In the genomic region with DNA sequence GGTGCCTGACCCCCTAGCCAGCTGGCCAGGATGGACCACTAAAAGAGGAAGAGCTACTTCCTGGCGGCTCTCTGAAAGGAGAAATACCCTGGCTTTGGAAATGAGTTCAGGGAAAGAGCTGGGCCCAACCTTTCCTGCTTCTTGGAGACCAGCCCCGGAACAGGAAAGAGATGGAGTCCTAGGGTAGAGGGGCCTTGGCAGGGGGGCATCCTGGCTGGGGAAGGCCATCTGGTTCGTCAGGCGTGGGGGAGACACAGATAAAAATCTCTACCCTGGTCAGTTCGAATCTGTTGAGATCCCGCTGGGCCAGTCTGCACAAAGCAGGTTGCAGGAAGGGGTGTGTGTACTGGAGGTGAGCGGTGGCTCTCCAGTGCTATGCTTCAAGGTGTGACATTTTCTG, we compare ENCODE assay signal across 11 mouse cellular contexts. TPM values are rescaled to one million over a fixed set of nuclear protein-coding genes. Genes with fewer than 3 reads are reported as not detected.
A peak's percentile ranks its signal among the peaks of the same experiment; 100 is the strongest.
DNase-seq lines count a peak whose midpoint lies in the region; ATAC-seq and TF ChIP-seq lines count a peak whose summit lies in the region.
"Had no signal": no experiment of that assay in that cellular context is flagged by ENCODE, and none has a peak within 500 bp of the region (broad histone marks: within the 10 kb centered on the region; RNA-seq: fewer than 3 reads in every experiment).

No protein-coding gene starts in this region.

- H3K36me3 ChIP-seq in E14TG2a.4 (ENCODE audit: insufficient read depth, low read length), result peaks cover 99% of the 10 kb centered on the region
- H3K36me3 ChIP-seq in kidney, embryonic 16.5 days (ENCODE audit: insufficient read depth, low read length), result peaks cover 31% of the 10 kb centered on the region
- no peaks in the 10 kb centered on the region for H3K36me3 ChIP-seq in forebrain, embryonic 14.5 days (ENCODE audit: control insufficient read depth, insufficient read depth, low read length)

- H3K27me3 ChIP-seq in E14TG2a.4 (ENCODE audit: insufficient read depth, low read length), result no peaks in the 10 kb centered on the region
- H3K27me3 ChIP-seq in kidney, embryonic 16.5 days (ENCODE audit: insufficient read depth, low read length), result no peaks in the 10 kb centered on the region
- H3K27me3 ChIP-seq in forebrain, embryonic 14.5 days (replicated peaks; ENCODE audit: control insufficient read depth, insufficient read depth, low read length), result no peaks in the 10 kb centered on the region

- intact Hi-C loops in heart, postnatal 25 days (cut with DNase I), result no loop called here

- H3K9ac ChIP-seq in kidney, embryonic 16.5 days (replicated peaks; ENCODE audit: low read length), result 0 out of 2 replicates have a peak overlapping the region, but pooled peaks have one; percentile 11
- H3K9ac ChIP-seq in forebrain, embryonic 14.5 days (ENCODE audit: low read length), result no peak overlapping the region

- 0 out of 2 replicates have a peak overlapping the region, but pooled peaks have one; percentile 7 for H3K4me2 ChIP-seq in kidney, embryonic 16.5 days (replicated peaks; ENCODE audit: low read depth, low read length)
- no peak overlapping the region for H3K4me2 ChIP-seq in forebrain, embryonic 14.5 days (ENCODE audit: low read length)

- H3K4me1 ChIP-seq in E14TG2a.4 (replicated peaks; ENCODE audit: low read depth, low read length), result peaks cover 93% of the 10 kb centered on the region
- H3K4me1 ChIP-seq in kidney, embryonic 16.5 days (ENCODE audit: insufficient read depth, low read length), result peaks cover 42% of the 10 kb centered on the region
- no peaks in the 10 kb centered on the region for H3K4me1 ChIP-seq in forebrain, embryonic 14.5 days (ENCODE audit: control insufficient read depth, insufficient read depth, low read length)

- no peaks in the 10 kb centered on the region for H3K9me3 ChIP-seq in E14TG2a.4 (ENCODE audit: low read length)
- no peaks in the 10 kb centered on the region for H3K9me3 ChIP-seq in kidney, embryonic 16.5 days (ENCODE audit: low read length)
- no peaks in the 10 kb centered on the region for H3K9me3 ChIP-seq in forebrain, embryonic 14.5 days (replicated peaks; ENCODE audit: control insufficient read depth, low read length)

- no peak for TF ChIP-seq CTCF in E14TG2a.4 (conservative IDR thresholded peaks at IDR 0.05; ENCODE audit: low read length)

- DNase-seq in heart, adult 11 months, result peak; percentile 98
- no peak for DNase-seq in heart, postnatal 25 days (ENCODE audit: low spot score)
- peak; percentile 49 to 65 for DNase-seq in cerebellum, postnatal 10 days
- DNase-seq in embryo, embryonic 10.5 days (ENCODE audit: low spot score), result no peak
- no peak for DNase-seq in forebrain, embryonic 14.5 days (ENCODE audit: low spot score)
- DNase-seq in thymus, postnatal 10 days (ENCODE audit: low spot score in 2 of 2), result no peak
- DNase-seq: right cerebral cortex, postnatal 14 days had no signal

- 0 out of 2 replicates have a peak, but pooled peaks have one; percentile 14 for ATAC-seq in kidney, embryonic 16.5 days (ENCODE audit: low FRiP score, low TSS enrichment)
- no peak for ATAC-seq in forebrain, embryonic 14.5 days
- ATAC-seq: hindbrain, embryonic 16.5 days had no signal

- H3K27ac ChIP-seq in kidney, embryonic 16.5 days (ENCODE audit: low read length), result peak overlapping the region; percentile 29
- H3K27ac ChIP-seq in forebrain, embryonic 14.5 days (ENCODE audit: low read depth, low read length), result no peak overlapping the region
- H3K27ac ChIP-seq: left cerebral cortex, adult 2 months had no signal

- 54% methylated on average over 7 of the region's 7 CpGs for WGBS in kidney, embryonic 16.5 days
- WGBS in forebrain, embryonic 14.5 days, result 83% methylated on average over 7 of the region's 7 CpGs

- H3K4me3 ChIP-seq in E14TG2a.4 (replicated peaks; ENCODE audit: low read length), result peak overlapping the region; percentile 66; the same call in 1 of the 2 replicates
- H3K4me3 ChIP-seq in kidney, embryonic 16.5 days (ENCODE audit: low read length), result no peak overlapping the region
- no peak overlapping the region for H3K4me3 ChIP-seq in forebrain, embryonic 14.5 days (ENCODE audit: low read depth, low read length)
- H3K4me3 ChIP-seq: left cerebral cortex, adult 2 months had no signal

RNA-seq across cellular contexts. Expression of a gene that starts 15.0 kb away (rescaled TPM):
- 1 to 10 TPM; 6.8 to 7.7 TPM for total RNA-seq in heart, postnatal 25 days (2021)
- polyA plus RNA-seq in kidney, embryonic 16.5 days (2015; fragmentation: Nextera tagmentation; extraction: Ambion mirVana), result 8.3 and 8.6 TPM in 2 replicates
- 0.58 and 0.64 TPM in 2 replicates for polyA plus RNA-seq in forebrain, embryonic 14.5 days (2014; fragmentation: Nextera tagmentation; extraction: Ambion mirVana)

RNA-seq across cellular contexts. Expression of a gene that starts 52.0 kb away (rescaled TPM):
- total RNA-seq in heart, postnatal 25 days (2021), result under 1 TPM; 0.42 to 0.73 TPM
- 3.0 and 3.1 TPM in 2 replicates for polyA plus RNA-seq in kidney, embryonic 16.5 days (2015; fragmentation: Nextera tagmentation; extraction: Ambion mirVana)
- 10.2 and 15.8 TPM in 2 replicates for polyA plus RNA-seq in forebrain, embryonic 14.5 days (2014; fragmentation: Nextera tagmentation; extraction: Ambion mirVana)

Comparison
In these comparisons a context has a peak if more than half of its experiments do, and no peak if none do; other contexts are left out.
1. DNase-seq: peak in heart, adult 11 months (single experiment) and cerebellum, postnatal 10 days (2 of 2); none in heart, postnatal 25 days (single experiment), embryo, embryonic 10.5 days (single experiment), forebrain, embryonic 14.5 days (single experiment) and thymus, postnatal 10 days (0 of 2).